Mouse (Mus musculus): Measurements from ENCODE around the gene Fzr1.

Fzr1 gene

GRCm38 (mm10) chr10:81328386-81328785 is 49.9 kb downstream of the Fzr1 start, which contains the start of gene Tbxa2r:
Tbxa2r (plus strand) TSS chr10:81328731.
- no peak for DNase-seq (ENCODE audit: low spot score)

DNA sequence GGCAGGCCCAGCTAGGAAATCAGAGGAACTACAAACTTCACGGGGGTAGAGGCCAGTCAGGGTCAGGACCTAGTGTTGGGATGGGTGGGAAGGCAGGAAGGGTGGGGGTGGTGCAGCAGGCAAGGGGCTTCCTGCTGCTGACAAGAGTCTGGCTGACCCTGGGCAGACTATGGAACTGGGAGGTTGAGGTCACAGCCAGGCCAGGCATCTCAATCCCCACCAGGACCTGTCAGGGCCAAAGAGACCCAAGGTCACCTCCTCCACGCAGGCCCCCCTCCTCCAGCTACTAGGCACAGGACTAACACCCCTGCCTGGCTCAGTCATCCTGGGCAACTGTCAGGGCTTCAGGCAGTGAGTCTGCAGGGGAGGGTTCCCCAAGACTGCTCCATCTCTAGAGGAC is 50.4 kb downstream of the Fzr1 start:
- no peak for DNase-seq (ENCODE audit: low spot score)

GRCm38 (mm10) chr10:81326858-81327257 is 51.5 kb downstream of the Fzr1 start:
- DNase-seq (ENCODE audit: low spot score): no peak

- no peak for DNase-seq (ENCODE audit: low spot score)
Measured at GRCm38 (mm10) chr10:81325781-81326180, 52.5 kb downstream of the Fzr1 start.

DNA sequence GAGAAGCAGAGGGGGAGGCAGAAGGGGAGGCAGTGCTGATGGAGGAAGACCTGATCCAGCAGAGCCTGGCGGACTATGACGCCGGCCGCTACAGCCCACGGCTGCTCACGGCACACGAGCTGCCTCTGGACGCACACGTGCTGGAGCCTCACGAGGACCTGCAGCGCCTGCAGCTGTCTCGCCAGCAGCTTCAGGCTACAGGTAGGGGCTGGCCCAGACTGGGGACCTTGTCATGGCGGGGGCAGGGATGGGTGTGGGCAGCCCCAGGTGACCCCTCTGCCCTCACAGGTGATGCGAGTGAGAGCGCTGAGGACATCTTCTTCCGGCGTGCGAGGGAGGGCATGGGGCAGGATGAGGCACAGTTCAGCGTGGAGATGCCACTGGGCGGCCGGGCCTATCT is 53.1 kb downstream of the Fzr1 start:
- DNase-seq (ENCODE audit: low spot score): no peak

DNA sequence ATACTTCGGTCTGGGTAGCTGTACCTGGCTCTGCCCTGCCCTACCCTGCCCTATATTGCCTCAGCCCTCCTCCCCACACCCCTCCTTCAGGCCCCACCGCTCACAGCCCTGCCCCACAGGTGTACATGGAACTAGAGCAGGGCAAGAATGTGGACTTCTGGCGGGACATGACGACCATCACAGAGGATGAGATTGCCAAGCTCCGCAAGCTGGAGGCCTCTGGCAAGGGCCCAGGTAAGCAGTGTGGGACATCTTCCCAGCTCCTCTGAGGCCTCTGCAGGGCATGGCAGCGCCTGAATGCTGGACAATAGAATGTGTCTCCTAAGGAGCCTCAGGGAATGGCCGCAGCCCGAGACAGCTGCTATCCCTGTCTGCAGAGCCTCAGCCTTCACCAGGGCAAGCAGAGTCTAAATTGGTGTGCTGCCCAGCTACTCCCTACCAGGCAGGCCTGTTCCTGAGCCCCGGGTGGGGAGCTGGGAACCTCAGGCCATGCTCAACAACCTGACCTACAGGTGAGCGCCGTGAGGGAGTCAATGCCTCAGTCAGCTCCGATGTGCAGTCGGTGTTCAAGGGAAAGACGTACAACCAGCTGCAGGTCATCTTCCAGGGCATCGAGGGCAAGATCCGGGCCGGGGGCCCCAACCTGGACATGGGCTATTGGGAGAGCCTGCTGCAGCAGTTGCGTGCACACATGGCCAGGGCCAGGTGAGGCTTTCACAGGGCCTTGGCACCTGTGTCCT is 54.4 kb downstream of the Fzr1 start:
- no peak for DNase-seq (ENCODE audit: low spot score)

DNA sequence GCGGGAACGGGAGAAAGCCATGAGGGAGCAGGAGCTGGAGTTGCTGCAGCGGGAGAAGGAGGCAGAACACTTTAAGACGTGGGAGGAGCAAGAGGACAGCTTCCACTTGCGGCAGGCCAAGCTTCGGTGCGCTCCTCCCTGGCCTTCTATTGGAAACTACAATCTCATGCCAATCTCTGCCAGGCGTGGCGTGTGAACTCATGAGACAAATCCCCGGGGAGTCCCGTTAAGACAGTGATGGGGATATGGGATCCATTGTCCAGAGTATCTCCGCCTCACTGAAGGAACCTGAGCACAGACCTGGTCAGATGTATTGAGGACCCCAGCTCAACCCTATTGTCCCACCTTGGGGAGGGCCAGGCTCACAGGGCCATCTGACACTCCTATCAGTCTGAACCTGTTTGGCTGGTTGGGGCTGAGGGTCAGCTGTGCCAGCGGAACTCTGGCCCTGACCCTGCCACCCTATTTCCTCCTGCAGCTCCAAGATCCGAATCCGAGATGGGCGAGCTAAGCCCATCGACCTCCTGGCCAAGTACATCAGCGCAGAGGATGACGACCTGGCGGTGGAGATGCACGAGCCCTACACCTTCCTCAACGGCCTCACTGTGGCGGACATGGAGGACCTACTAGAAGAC is 55.1 kb downstream of the Fzr1 start:
- no peak for DNase-seq (ENCODE audit: low spot score)

DNA sequence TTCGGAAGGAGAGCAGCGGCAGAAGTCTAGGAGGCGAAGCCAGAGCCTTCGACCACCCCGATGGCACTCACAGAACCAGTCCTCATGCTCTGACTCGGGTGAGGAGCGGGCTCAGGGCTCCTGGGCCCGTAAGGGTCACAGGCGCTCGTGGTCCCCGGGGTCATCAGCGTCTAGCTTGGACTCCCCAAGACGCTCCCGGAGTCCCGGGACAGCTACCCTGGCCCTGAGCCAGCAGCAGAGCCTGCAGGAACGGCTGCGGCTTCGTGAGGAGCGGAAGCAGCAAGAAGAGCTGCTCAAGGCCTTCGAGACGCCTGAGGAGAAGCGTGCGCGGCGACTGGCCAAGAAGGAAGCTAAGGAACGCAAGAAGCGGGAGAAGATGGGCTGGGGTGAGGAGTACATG is 55.9 kb downstream of the Fzr1 start:
- DNase-seq (ENCODE audit: low spot score): no peak

DNA sequence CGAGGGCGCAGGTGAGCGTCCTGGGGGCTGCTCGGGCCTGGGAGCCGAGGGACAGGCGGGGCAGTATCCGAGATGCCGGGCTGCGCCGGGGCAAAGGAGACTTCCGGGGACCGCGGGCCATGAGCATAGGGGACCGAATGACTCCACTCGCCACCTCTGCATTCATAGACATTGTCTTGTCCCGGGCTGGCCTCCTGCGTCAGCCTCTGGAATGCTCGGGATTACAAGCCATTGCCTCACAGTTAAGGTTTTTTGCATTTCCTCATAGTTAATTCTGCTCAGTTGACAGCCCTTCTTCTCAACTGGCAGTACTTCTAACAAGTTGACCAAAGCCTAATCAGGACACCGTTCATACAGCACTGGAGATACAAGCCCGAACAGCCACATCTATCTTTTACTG is 56.9 kb downstream of the Fzr1 start:
- no peak for DNase-seq (ENCODE audit: low spot score)

DNA sequence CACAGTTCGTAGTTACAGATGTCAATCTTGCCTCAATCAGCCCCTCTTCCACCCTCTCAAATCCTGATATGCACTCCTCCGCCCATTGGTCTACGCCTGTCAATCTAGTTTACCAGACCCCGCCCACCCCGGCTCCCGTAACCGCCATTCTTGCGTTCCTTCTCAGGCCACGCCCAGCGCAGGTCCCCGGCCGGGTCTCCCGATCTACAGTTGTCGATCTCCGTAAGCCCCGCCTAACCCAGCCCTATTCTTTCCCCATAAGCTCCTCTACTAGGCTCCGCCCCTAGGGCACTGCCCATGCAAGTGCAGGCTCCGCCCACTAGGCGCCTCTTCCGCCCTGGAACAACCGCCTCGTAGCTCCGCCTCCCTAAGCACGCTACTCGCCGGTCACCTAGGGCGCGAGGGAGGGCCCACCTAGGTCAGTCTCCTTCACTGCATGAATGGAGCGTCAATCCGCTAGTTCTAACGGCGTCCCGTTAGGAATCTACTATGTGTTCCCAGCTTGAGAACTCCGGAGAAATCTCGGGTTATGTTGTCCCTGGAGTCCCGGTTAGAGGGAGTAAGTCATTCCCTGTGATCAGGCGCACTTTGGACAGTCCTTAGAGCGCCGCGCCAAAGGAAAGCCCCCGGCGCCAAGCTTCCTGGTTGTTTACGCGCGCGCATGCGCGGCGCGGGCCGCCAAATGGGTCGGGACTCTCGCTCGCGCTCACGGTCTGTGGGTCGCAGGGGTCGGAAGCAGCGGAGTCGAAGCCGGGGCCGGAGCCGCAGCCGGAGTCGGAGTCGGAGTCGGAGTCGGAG is 57.6 kb downstream of the Fzr1 start, which contains the start of gene Cactin:
Cactin (plus strand) TSS at position 554 of the 798 bp plus-strand sequence.
- DNase-seq (ENCODE audit: low spot score): peak; percentile 98

DNA sequence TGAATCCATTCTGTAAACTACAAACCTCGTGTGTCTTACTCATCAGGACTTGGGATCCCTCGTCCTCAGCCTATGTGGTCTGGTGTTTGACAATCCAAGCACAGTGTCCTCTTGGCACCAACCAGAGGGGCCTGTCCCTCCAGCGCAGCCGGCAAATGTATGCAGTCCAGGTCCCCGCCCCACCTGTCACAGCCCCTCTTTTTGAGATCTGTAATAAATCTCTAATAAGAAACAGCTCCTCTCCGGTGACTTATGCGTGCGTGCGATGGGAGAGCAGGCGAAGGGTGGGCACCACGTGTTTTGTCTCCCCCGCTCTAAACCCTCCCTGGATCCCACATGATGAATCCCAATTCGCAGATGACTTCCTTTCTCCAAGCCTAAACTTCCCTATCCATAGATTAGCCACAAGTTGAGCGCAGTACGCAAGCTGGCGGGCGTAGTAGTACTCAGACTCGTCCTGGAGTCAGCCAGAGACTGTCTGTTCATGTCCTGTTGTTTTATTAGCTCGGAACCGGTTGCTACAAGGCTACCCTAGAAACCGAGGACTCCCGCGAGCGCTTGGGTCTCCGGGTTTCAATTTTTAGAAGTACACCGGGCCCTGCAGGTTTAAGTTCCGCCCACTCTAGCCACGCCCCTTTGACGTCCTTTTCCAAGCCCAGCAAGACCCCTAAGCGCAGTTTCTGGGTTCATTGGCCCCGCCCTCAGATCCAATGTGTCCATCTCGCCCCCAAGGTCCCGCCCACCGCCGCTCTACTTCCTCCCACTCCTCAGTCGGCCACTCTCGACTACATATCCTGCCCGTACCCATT is 58.4 kb downstream of the Fzr1 start:
- DNase-seq (ENCODE audit: low spot score): no peak

DNA sequence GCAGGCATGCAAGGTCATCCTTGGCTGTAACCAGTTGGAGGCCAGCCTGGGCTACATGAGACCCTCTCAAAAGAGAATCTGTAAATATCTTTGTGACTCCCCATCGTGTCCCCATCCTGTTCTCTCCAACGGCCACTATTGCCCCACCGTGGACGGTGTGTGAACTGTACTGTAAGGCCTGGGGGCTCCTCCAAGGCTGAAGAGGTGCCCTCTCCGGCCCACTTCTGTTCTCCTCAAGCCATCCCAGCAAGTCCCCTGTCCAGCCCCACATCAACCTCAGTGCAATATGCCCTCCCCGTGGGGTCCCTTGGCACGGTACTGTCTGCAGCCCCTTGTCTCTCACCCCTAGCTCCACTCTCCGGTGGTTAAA is 59.0 kb downstream of the Fzr1 start:
- DNase-seq (ENCODE audit: low spot score): no peak

DNA sequence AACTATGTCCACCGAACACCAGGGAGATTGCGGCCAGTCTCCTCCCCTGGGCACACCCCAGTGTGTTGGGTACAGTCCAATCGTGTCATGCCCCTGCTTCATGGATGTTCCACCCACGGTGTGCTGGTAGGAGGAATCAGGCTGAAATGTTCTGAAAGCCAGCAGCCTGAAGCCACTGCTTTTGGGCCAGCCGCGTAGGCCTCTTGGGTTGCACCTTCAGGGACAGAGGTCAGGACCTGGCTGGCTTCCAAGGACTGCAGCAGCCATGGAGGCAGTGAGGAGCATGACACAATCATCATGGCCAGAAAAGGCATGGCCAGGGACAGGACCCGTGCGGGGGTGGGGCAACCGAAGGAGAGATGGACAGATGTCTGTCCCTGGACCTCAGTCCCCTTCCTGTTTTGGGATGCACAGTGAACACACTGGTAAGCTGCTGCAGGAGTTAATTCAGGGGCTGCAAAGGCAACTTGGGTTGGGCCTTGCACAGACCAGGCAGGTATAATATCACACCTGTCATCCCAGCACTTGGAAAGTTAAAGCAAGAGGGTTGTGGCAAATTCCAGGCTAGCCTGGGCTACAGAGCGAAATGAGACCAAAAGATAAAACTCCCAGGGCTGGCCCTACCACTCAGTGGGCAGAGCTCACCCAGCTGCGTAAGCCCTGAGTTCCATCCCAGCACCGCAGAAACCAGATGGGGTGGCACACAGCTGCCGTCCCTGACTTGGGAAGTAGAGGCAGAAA is 59.6 kb downstream of the Fzr1 start:
- DNase-seq (ENCODE audit: low spot score): no peak

- no peak for DNase-seq (ENCODE audit: low spot score)
Measured at GRCm38 (mm10) chr10:81317273-81317672, 61.0 kb downstream of the Fzr1 start.

DNA sequence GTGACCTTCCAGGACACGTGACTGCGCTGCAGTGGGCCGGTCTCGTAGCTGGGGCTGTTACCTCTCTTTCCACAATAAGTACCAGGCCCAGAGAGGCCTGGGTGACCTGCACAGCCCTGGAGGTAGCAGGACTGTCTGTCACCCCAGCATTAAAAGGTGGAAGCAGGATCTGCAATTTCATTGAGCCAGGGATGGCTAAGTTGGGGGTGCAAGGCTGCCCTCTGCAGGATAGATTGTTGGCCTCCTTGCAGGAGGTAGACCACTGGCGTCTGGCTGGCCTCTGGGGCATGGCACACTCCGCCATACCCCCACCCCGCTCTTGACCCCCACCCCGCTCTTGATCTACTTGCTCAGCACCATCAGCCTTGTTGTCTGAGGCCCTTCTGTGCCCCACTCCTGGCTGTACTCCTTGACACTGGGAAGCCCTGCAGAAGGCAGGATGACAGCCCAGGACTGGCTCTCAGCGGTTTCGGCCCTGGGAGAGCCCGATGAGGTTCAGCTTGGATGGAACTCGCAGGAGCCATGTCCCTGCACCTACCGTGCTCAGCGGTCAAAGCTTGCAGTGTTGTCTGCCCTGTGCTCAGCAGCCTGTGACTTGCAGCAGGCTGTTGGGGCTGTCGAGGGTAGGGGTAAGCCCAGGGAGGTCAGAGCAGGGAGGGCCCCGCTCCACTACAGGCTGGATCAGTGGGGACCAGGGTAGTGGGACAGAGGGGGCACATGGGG is 61.8 kb downstream of the Fzr1 start:
- DNase-seq (ENCODE audit: low spot score): no peak

All from layer of hippocampus, adult 9-10 months (tissue).